ENCODE assay signal across 14 mouse cellular contexts in genomic region chr15:42100730-42101129, GRCm38 (mm10).
DNase-seq lines count a peak whose midpoint lies in the region; TF ChIP-seq lines count a peak whose summit lies in the region.
"Had no signal": no experiment of that assay in that cellular context is flagged by ENCODE, and none has a peak within 500 bp of the region (broad histone marks: within the 10 kb centered on the region; RNA-seq: fewer than 3 reads in every experiment).

No protein-coding gene starts in this region.

- no peaks in the 10 kb centered on the region for H3K36me3 ChIP-seq in midbrain, embryonic 10.5 days
- H3K36me3 ChIP-seq: forebrain, embryonic 12.5 days; hindbrain, embryonic 13.5 days had no signal

- no peak overlapping the region for H3K27ac ChIP-seq in midbrain, embryonic 10.5 days (replicated peaks)
- H3K27ac ChIP-seq: forebrain, embryonic 12.5 days; hindbrain, embryonic 13.5 days; liver, embryonic 14.5 days had no signal

- no peak overlapping the region for H3K4me3 ChIP-seq in midbrain, embryonic 10.5 days
- H3K4me3 ChIP-seq: forebrain, embryonic 12.5 days; hindbrain, embryonic 13.5 days had no signal

- 72% methylated on average over 2 of the region's 2 CpGs for WGBS in midbrain, embryonic 10.5 days

- DNase-seq in left cerebral cortex, postnatal 25 days (ENCODE audit: low spot score in 2 of 2): peak; percentile 5 to 28
- DNase-seq in left cerebral cortex, adult 11 months (ENCODE audit: low spot score): no peak
- DNase-seq in brain, embryonic 14.5 days (ENCODE audit: low read depth): peak; percentile 9
- peak; percentile 5 for DNase-seq in gastrocnemius, postnatal 14 days
- DNase-seq in telencephalon, adult 2 months (ENCODE audit: low read depth, low spot score): peak; percentile 23
- no peak for DNase-seq in adrenal gland, adult (ENCODE audit: inconsistent age in 2 of 2, low spot score in 1 of 2)
- DNase-seq in midbrain, embryonic 10.5 days (ENCODE audit: low spot score): no peak
- DNase-seq in kidney, postnatal 25 days: no peak
- DNase-seq: adrenal gland, postnatal 10 days; cerebellum, postnatal 14 days; kidney, postnatal 36 days had no signal

- TF ChIP-seq CTCF in brain, embryonic 14.5 days (IDR thresholded peaks at IDR 0.05; ENCODE audit: borderline replicate concordance, extremely low read depth, insufficient read depth, insufficient read length): no peak

- no peaks in the 10 kb centered on the region for H3K27me3 ChIP-seq in midbrain, embryonic 10.5 days (ENCODE audit: low read depth, poor library complexity, severe bottlenecking)
- H3K27me3 ChIP-seq: forebrain, embryonic 12.5 days; hindbrain, embryonic 13.5 days had no signal

- TF ChIP-seq POLR2A in brain, embryonic 14.5 days (IDR thresholded peaks at IDR 0.05; ENCODE audit: borderline replicate concordance, extremely low read depth, insufficient read depth, insufficient read length, poor library complexity, severe bottlenecking): no peak

- intact Hi-C loops in left cerebral cortex, postnatal 25 days (cut with DNase I): no loop called here
- intact Hi-C loops in gastrocnemius, postnatal 14 days (cut with DNase I; ENCODE audit: low total_unique reads): no loop called here

- no peaks in the 10 kb centered on the region for H3K4me1 ChIP-seq in midbrain, embryonic 10.5 days
- H3K4me1 ChIP-seq: forebrain, embryonic 12.5 days; hindbrain, embryonic 13.5 days had no signal

- H3K9me3 ChIP-seq in midbrain, embryonic 10.5 days (replicated peaks): no peaks in the 10 kb centered on the region
- H3K9me3 ChIP-seq: forebrain, embryonic 12.5 days; hindbrain, embryonic 13.5 days had no signal

Comparison
In these comparisons a context has a peak if more than half of its experiments do, and no peak if none do; other contexts are left out.
1. DNase-seq: peak in left cerebral cortex, postnatal 25 days (2 of 2), brain, embryonic 14.5 days (single experiment), gastrocnemius, postnatal 14 days (single experiment) and telencephalon, adult 2 months (single experiment); none in left cerebral cortex, adult 11 months (single experiment), adrenal gland, adult (0 of 2), midbrain, embryonic 10.5 days (single experiment) and kidney, postnatal 25 days (0 of 2).